Mouse (Mus musculus) olfactory bulb, adult 2 months (tissue): ENCODE results near the gene Lrp6.

Experiments used
- CTCF ChIP-seq: fragments of 200-500 bp; IDR thresholded peaks from 2 replicates; pipeline ENCODE4 v1.5.1; 2012; ENCODE audit warnings: low read depth, mild to moderate bottlenecking, low read length, moderate library complexity; ENCODE audit not compliant: insufficient read depth
- POLR2A ChIP-seq: fragments of 200-500 bp; IDR thresholded peaks from 2 replicates; pipeline ENCODE4 v1.6.1; 2012; ENCODE audit warnings: mild to moderate bottlenecking, low read depth, low read length, moderate library complexity; ENCODE audit not compliant: insufficient read depth

DNA sequence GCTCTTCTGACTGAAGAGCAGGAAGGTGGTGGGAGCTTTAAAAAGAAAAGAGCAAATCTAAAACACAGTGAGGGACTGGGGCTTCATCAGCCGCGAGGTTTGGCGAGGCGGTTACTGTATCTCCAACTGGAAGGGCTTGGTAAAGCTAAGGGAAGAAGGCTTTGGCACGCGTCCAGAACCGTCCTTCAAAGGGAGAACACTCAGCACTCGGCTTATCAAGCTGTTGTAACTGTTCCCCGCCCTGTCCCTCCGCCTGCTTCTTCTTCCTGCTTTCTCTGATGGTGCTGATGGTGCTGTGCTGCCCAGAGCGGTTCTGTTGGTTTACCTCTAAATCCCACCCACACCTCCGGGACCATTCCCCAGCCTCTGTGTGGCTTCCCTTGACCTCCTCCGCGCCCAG lies 95.9 kb downstream of the Lrp6 start:
- TF ChIP-seq POLR2A (no peak), CTCF (no peak)
